Mouse (Mus musculus): Measurements from ENCODE around the gene Elp5. TPM values are rescaled to one million over a fixed set of nuclear protein-coding genes. Genes with fewer than 3 reads are reported as not detected.
A peak's percentile ranks its signal among the peaks of the same experiment; 100 is the strongest.

The Elp5 gene
- polyA plus RNA-seq, 1 experiment from 2014 or later = 76.4 TPM

DNA sequence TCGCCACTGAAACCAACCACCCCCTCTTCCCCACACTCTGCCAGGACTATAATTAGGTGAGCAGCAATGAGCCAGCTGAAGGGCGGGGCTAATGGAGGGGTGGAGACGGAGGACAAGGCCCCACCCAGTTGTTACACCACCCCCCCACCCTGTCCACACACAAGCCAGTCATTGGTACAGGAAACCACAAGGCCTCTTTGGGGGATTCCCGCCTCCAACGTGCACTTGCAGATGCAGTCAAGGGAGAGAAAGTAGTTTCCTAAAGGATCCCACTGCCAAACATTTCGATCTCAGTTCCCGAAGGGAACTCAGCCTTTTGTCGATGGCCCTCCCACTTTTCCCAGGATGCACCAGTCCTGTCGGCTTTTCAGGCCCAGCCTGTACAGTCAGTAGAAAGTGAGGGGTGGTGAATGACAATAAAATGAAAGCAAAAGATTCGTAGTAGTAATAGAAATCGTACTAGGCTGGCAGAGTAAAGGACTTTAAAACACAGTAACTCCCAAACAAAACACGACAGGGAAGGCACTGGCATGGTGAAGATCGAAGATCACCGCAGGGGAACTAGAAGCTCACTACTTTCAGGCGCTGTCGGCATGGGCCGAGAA, 62.6 kb downstream of the Elp5 start:
- ChIA-PET CTCF (interaction anchor here (1.0 to 1.2 kb wide), 2 partner anchors 11 to 42 kb away, joined by 3 read pairs; partner anchors contain the start of gene Tmem95), POLR2A (interaction anchor here (0.5 to 2.6 kb wide), 3 partner anchors 17 to 102 kb away, joined by 6 to 7 read pairs (median 7); partner anchors contain the start of genes 2810408A11Rik and Neurl4)
- peak; percentile 64 for DNase-seq (ENCODE audit: low read depth, low spot score)
- no peak for TF ChIP-seq CTCF (IDR thresholded peaks at IDR 0.05)
- in situ Hi-C loops (cut with MboI; ENCODE audit: low pct_unique_long_range_greater_than_20kb) = no loop called here
- no peaks in the 10 kb centered on the region for H3K27me3 ChIP-seq
- peak; percentile 7 for ATAC-seq

DNA sequence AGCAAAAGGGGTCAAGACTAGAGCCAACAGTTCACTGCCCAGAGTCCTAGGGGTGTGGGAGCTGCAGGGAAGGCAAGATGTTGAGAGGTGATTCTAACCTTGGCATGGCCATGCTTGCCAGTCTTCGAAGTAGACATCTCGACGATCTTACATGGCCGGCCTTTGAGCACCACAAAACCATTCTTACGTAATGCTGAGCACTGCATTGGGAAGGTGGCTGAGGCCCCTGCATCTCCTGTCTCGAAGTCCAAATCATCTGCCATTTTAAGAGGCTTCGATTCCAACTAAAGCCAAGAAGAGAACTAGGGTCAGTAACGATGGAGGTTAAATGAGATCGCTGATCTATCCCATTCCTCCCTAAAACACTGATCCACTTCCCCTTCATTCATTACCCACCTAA, 63.3 kb downstream of the Elp5 start:
- TF ChIP-seq CTCF (IDR thresholded peaks at IDR 0.05) = no peak
- CTCF ChIA-PET = interaction anchor here (1.2 kb wide), 1 partner anchor 11 kb away, joined by 3 read pairs; no protein-coding TSS in a partner anchor
- DNase-seq (ENCODE audit: low read depth, low spot score) = no peak
- in situ Hi-C loops (cut with MboI; ENCODE audit: low pct_unique_long_range_greater_than_20kb) = no loop called here
- no peak for ATAC-seq
- POLR2A ChIA-PET = interaction anchor here (1.7 kb wide), 1 partner anchor 19 kb away, joined by 6 read pairs; the partner anchor contains the start of genes 2810408A11Rik and Neurl4
- no peaks in the 10 kb centered on the region for H3K27me3 ChIP-seq

Other genes with a start within 250 kb of the Elp5 start
- 96.2 TPM for gene Polr2a, start 223.9 kb downstream of the Elp5 start, polyA plus RNA-seq (2021)
- gene Slc35g3, start 220.5 kb downstream of the Elp5 start, polyA plus RNA-seq (2021) = 0.32 TPM
- 36.9 TPM for gene Zbtb4, start 216.6 kb downstream of the Elp5 start, polyA plus RNA-seq (2021)
- gene Chrnb1, start 186.6 kb downstream of the Elp5 start, polyA plus RNA-seq (2021) = 27.7 TPM
- 0.03 TPM for gene Fgf11, start 180.7 kb downstream of the Elp5 start, polyA plus RNA-seq (2021)
- 1.1 TPM for gene Tmem102, start 176.9 kb downstream of the Elp5 start, polyA plus RNA-seq (2021)
- not detected for gene Gm39566, start 167.2 kb downstream of the Elp5 start, polyA plus RNA-seq (2021)
- not detected for gene Spem2, start 164.1 kb downstream of the Elp5 start, polyA plus RNA-seq (2021)
- gene Spem1, start 160.3 kb downstream of the Elp5 start, polyA plus RNA-seq (2021) = 0.09 TPM
- 35.0 TPM for gene Nlgn2, start 144.7 kb downstream of the Elp5 start, polyA plus RNA-seq (2021)
- 158 TPM for gene Tmem256, start 144.0 kb downstream of the Elp5 start, polyA plus RNA-seq (2021)
- gene Plscr3, start 136.1 kb downstream of the Elp5 start, polyA plus RNA-seq (2021) = 82.9 TPM
- not detected for gene Tnk1, start 123.8 kb downstream of the Elp5 start, polyA plus RNA-seq (2021)
- 0.12 TPM for gene Tmem95, start 104.5 kb downstream of the Elp5 start, polyA plus RNA-seq (2021)
- gene Kctd11, start 101.1 kb downstream of the Elp5 start, polyA plus RNA-seq (2021) = 8.4 TPM
- 0.40 TPM for gene Acap1, start 87.0 kb downstream of the Elp5 start, polyA plus RNA-seq (2021)
- 3.6 TPM for gene 2810408A11Rik, start 81.5 kb downstream of the Elp5 start, polyA plus RNA-seq (2021)
- 53.3 TPM for gene Neurl4, start 81.4 kb downstream of the Elp5 start, polyA plus RNA-seq (2021)
- 55.6 TPM for gene Gps2, start 68.6 kb downstream of the Elp5 start, polyA plus RNA-seq (2021)
- 768 TPM for gene Eif5a, start 60.6 kb downstream of the Elp5 start, polyA plus RNA-seq (2021)
- 2.4 TPM for gene Ybx2, start 46.7 kb downstream of the Elp5 start, polyA plus RNA-seq (2021)
- gene Slc2a4, start 34.3 kb downstream of the Elp5 start, polyA plus RNA-seq (2021) = 0.13 TPM
- not detected for gene Cldn7, start 17.7 kb downstream of the Elp5 start, polyA plus RNA-seq (2021)
- 174 TPM for gene Ctdnep1, start 1.4 kb downstream of the Elp5 start, polyA plus RNA-seq (2021)
- 528 TPM for gene Gabarap, start 8.6 kb upstream of the Elp5 start, polyA plus RNA-seq (2021)
- 76.1 TPM for gene Phf23, start 13.3 kb upstream of the Elp5 start, polyA plus RNA-seq (2021)
- gene Dvl2, start 18.1 kb upstream of the Elp5 start, polyA plus RNA-seq (2021) = 41.6 TPM
- 234 TPM for gene Acadvl, start 32.9 kb upstream of the Elp5 start, polyA plus RNA-seq (2021)
- gene Dlg4, start 34.4 kb upstream of the Elp5 start, polyA plus RNA-seq (2021) = 48.1 TPM
- gene Asgr1, start 71.6 kb upstream of the Elp5 start, polyA plus RNA-seq (2021) = not detected
- not detected for gene Asgr2, start 110.1 kb upstream of the Elp5 start, polyA plus RNA-seq (2021)
- gene Mgl2, start 147.8 kb upstream of the Elp5 start, polyA plus RNA-seq (2021) = not detected
- not detected for gene Clec10a, start 173.7 kb upstream of the Elp5 start, polyA plus RNA-seq (2021)
- 1.9 TPM for gene Slc16a11, start 230.2 kb upstream of the Elp5 start, polyA plus RNA-seq (2021)
- gene Slc16a13, start 238.5 kb upstream of the Elp5 start, polyA plus RNA-seq (2021) = 12.2 TPM
- not detected for gene Bcl6b, start 247.3 kb upstream of the Elp5 start, polyA plus RNA-seq (2021)

Measured in Patski (cell line).